Mouse (Mus musculus): Measurements from ENCODE around the gene Mapre3. TPM values are rescaled to one million over a fixed set of nuclear protein-coding genes. Genes with fewer than 3 reads are reported as not detected.
A peak's percentile ranks its signal among the peaks of the same experiment; 100 is the strongest.
"Not testable (repeated sequence)": the region's sequence is repeated elsewhere in the genome, so short reads cannot be mapped to it uniquely, and the experiment has no call there.

Mapre3 gene
- polyA plus RNA-seq, 1 experiment from 2014 or later: 20.0 TPM

GRCm38 (mm10) chr5:30867712-30868111 is 53.3 kb downstream of the Mapre3 start, which contains the start of gene Tmem214:
TSS of gene Tmem214 (plus strand) at chr5:30868012.
- H3K9ac ChIP-seq (ENCODE audit: low read length): peak within 1 kb of the TSS; percentile 96; the same call in 1 of the 2 replicates
- no peaks in the 10 kb centered on the region for H3K9me3 ChIP-seq (replicated peaks; ENCODE audit: control insufficient read depth, low read length)

DNA sequence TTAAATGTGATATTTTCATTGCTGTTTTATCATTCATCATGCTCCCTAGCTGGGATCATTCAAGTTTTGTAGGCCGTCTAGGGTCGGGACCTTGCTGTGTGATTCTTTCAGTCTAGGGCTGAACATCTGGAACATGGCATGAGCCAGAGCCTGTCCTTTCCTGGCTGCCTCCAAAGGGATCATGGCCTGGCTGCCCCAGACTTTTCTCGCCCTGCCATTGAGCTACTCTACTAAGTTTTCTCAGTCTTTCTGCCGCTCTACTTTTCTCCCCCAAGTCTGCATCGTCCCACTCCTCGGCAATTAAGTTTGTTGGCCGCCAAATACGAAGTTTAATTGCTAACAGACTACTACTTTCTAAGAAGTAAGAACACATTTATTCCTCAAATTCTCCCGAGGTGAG is 54.5 kb downstream of the Mapre3 start:
- 15% methylated on average over 9 of the region's 9 CpGs for WGBS
- Histone ChIP-seq H3K9ac (ENCODE audit: low read length) (peak overlapping the region; percentile 96), H3K36me3 (ENCODE audit: control insufficient read depth, insufficient read depth, low read length) (peaks cover 6% of the 10 kb centered on the region; the same call in 1 of the 2 replicates), H3K4me3 (replicated peaks; ENCODE audit: low read length) (peak overlapping the region; percentile 97), H3K9me3 (replicated peaks; ENCODE audit: control insufficient read depth, low read length) (no peaks in the 10 kb centered on the region), H3K4me2 (ENCODE audit: low read depth, low read length) (peak overlapping the region; percentile 54), H3K27ac (ENCODE audit: low read length) (peak overlapping the region; percentile 25; the same call in 1 of the 2 replicates), H3K4me1 (ENCODE audit: control insufficient read depth, insufficient read depth, low read length) (peaks cover 10% of the 10 kb centered on the region), H3K27me3 (ENCODE audit: control insufficient read depth, insufficient read depth, low read length) (no peaks in the 10 kb centered on the region)
- ATAC-seq (ENCODE audit: insufficient read depth, low FRiP score): no peak

More at GRCm38 (mm10) chr5:30867712-30868111, 53.3 kb downstream of the Mapre3 start, which contains the start of gene Tmem214:
- H3K27me3 ChIP-seq (ENCODE audit: control insufficient read depth, insufficient read depth, low read length): no peaks in the 10 kb centered on the region
- H3K27ac ChIP-seq (ENCODE audit: low read length): no peak within 1 kb of the TSS
- H3K36me3 ChIP-seq (ENCODE audit: control insufficient read depth, insufficient read depth, low read length): peaks cover under 1% of the 10 kb centered on the region; the same call in 1 of the 2 replicates
- H3K4me2 ChIP-seq (ENCODE audit: low read depth, low read length): 0 out of 2 replicates have a peak within 1 kb of the TSS, but pooled peaks have one; percentile 54
- ATAC-seq (ENCODE audit: insufficient read depth, low FRiP score): no peak
- H3K4me3 ChIP-seq (replicated peaks; ENCODE audit: low read length): no peak within 1 kb of the TSS
- 95% methylated on average over 3 of the region's 3 CpGs for WGBS
- H3K4me1 ChIP-seq (ENCODE audit: control insufficient read depth, insufficient read depth, low read length): peaks cover 10% of the 10 kb centered on the region

DNA sequence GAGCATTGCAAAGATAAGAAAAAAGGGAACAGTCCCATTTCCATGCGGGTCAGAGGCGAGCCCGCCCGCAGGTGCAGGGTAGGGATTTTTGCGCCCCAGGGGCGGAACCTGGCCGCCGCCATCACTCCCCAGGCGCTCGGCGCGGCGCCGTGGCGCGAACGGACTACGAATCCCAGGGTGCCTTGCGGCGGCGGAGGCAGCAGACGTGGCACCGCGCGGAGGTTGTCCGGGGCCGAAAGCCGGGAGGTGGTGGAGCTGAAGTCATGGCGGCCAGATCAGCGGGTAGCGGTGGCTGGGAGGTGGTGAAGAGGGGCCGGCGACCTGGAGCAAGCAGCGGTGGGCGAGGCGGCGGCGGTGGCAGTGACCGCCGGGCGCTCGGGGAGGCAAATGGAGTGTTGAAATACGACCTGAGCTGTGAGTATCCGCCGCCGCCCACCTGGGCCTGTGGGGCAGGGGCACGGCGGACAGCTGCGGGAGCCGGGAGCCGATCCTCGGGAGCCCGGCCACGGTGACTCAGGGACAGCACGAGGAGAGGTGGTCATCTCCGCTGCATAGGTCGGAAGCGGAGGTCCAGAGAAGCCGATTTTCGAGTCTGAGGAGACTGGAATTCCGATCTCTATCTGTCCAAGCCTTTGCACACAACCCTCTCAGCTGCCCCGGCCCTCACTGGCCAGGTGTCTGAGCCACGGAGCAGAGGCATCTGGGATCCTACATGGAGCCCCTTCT is 55.1 kb downstream of the Mapre3 start:
- peak; percentile 94 for ATAC-seq (ENCODE audit: insufficient read depth, low FRiP score)
- H3K27me3 ChIP-seq (ENCODE audit: control insufficient read depth, insufficient read depth, low read length): no peaks in the 10 kb centered on the region
- H3K4me1 ChIP-seq (ENCODE audit: control insufficient read depth, insufficient read depth, low read length): peaks cover 6% of the 10 kb centered on the region
- H3K36me3 ChIP-seq (ENCODE audit: control insufficient read depth, insufficient read depth, low read length): peaks cover 12% of the 10 kb centered on the region
- H3K27ac ChIP-seq (ENCODE audit: low read length): peak overlapping the region; percentile 71
- peak overlapping the region; percentile 97 for H3K4me3 ChIP-seq (replicated peaks; ENCODE audit: low read length)
- peak overlapping the region; percentile 96 for H3K9ac ChIP-seq (ENCODE audit: low read length)
- no peaks in the 10 kb centered on the region for H3K9me3 ChIP-seq (replicated peaks; ENCODE audit: control insufficient read depth, low read length)
- under 1% methylated on average over 63 of the region's 63 CpGs for WGBS
- peak overlapping the region; percentile 86 for H3K4me2 ChIP-seq (ENCODE audit: low read depth, low read length)

GRCm38 (mm10) chr5:30870131-30870406 is 55.6 kb downstream of the Mapre3 start:
- Histone ChIP-seq H3K9ac (ENCODE audit: low read length) (peak overlapping the region; percentile 96), H3K9me3 (replicated peaks; ENCODE audit: control insufficient read depth, low read length) (no peaks in the 10 kb centered on the region), H3K4me3 (replicated peaks; ENCODE audit: low read length) (peak overlapping the region; percentile 97), H3K27me3 (ENCODE audit: control insufficient read depth, insufficient read depth, low read length) (no peaks in the 10 kb centered on the region), H3K27ac (ENCODE audit: low read length) (peak overlapping the region; percentile 71), H3K4me1 (ENCODE audit: control insufficient read depth, insufficient read depth, low read length) (peaks cover 6% of the 10 kb centered on the region), H3K4me2 (ENCODE audit: low read depth, low read length) (peak overlapping the region; percentile 86), H3K36me3 (ENCODE audit: control insufficient read depth, insufficient read depth, low read length) (peaks cover 16% of the 10 kb centered on the region)
- no peak for ATAC-seq (ENCODE audit: insufficient read depth, low FRiP score)
- 14% methylated on average over 2 of the region's 2 CpGs for WGBS

GRCm38 (mm10) chr5:30872574-30872973 is 58.1 kb downstream of the Mapre3 start:
- H3K27ac ChIP-seq (ENCODE audit: low read length): no peak overlapping the region
- H3K4me2 ChIP-seq (ENCODE audit: low read depth, low read length): no peak overlapping the region
- H3K27me3 ChIP-seq (ENCODE audit: control insufficient read depth, insufficient read depth, low read length): no peaks in the 10 kb centered on the region
- peaks cover 23% of the 10 kb centered on the region for H3K36me3 ChIP-seq (ENCODE audit: control insufficient read depth, insufficient read depth, low read length)
- no peak for ATAC-seq (ENCODE audit: insufficient read depth, low FRiP score)
- WGBS: 92% methylated on average over 9 of the region's 9 CpGs
- peaks cover 6% of the 10 kb centered on the region for H3K4me1 ChIP-seq (ENCODE audit: control insufficient read depth, insufficient read depth, low read length)
- H3K9me3 ChIP-seq (replicated peaks; ENCODE audit: control insufficient read depth, low read length): no peaks in the 10 kb centered on the region
- no peak overlapping the region for H3K9ac ChIP-seq (ENCODE audit: low read length)
- no peak overlapping the region for H3K4me3 ChIP-seq (replicated peaks; ENCODE audit: low read length)

- no peak overlapping the region for H3K27ac ChIP-seq (ENCODE audit: low read length)
- 88% methylated on average over 7 of the region's 7 CpGs for whole genome bisulfite sequencing
- H3K27me3 ChIP-seq (ENCODE audit: control insufficient read depth, insufficient read depth, low read length): no peaks in the 10 kb centered on the region
- no peak overlapping the region for H3K4me2 ChIP-seq (ENCODE audit: low read depth, low read length)
- H3K4me1 ChIP-seq (ENCODE audit: control insufficient read depth, insufficient read depth, low read length): peaks cover 6% of the 10 kb centered on the region
- no peak overlapping the region for H3K9ac ChIP-seq (ENCODE audit: low read length)
- H3K9me3 ChIP-seq (replicated peaks; ENCODE audit: control insufficient read depth, low read length): no peaks in the 10 kb centered on the region
- H3K4me3 ChIP-seq (replicated peaks; ENCODE audit: low read length): no peak overlapping the region
- peaks cover 23% of the 10 kb centered on the region for H3K36me3 ChIP-seq (ENCODE audit: control insufficient read depth, insufficient read depth, low read length)
- ATAC-seq (ENCODE audit: insufficient read depth, low FRiP score): no peak
These were observed 59.9 kb downstream of the Mapre3 start for GRCm38 (mm10) chr5:30874365-30874764.

DNA sequence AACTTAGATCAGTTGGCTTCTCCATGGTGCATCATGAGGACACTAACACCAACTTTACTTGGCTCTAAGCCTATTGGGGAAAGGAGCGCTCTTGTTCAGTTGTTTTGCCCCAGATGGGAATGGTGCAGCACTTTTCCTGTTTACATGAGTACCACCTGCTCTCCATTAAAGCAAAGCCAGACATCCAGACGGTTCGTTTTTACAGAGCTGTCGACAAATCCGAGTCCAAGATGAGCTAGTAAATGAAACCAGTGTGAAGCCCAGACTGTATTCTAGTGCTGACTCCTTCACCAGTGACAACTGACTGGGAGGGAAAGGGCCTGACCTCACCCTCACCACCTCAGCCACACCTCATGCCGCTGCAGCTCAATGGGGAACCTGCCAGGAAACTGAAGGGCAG is 64.2 kb downstream of the Mapre3 start:
- Histone ChIP-seq H3K36me3 (ENCODE audit: control insufficient read depth, insufficient read depth, low read length) (peaks cover 20% of the 10 kb centered on the region), H3K27me3 (ENCODE audit: control insufficient read depth, insufficient read depth, low read length) (no peaks in the 10 kb centered on the region), H3K9ac (ENCODE audit: low read length) (no peak overlapping the region), H3K27ac (ENCODE audit: low read length) (0 out of 2 replicates have a peak overlapping the region, but pooled peaks have one; percentile 19), H3K4me2 (ENCODE audit: low read depth, low read length) (no peak overlapping the region), H3K4me3 (replicated peaks; ENCODE audit: low read length) (no peak overlapping the region), H3K9me3 (replicated peaks; ENCODE audit: control insufficient read depth, low read length) (no peaks in the 10 kb centered on the region), H3K4me1 (ENCODE audit: control insufficient read depth, insufficient read depth, low read length) (no peaks in the 10 kb centered on the region)
- ATAC-seq (ENCODE audit: insufficient read depth, low FRiP score): no peak; the same call in 1 of the 2 replicates
- 35% methylated on average over 6 of the region's 6 CpGs for WGBS

DNA sequence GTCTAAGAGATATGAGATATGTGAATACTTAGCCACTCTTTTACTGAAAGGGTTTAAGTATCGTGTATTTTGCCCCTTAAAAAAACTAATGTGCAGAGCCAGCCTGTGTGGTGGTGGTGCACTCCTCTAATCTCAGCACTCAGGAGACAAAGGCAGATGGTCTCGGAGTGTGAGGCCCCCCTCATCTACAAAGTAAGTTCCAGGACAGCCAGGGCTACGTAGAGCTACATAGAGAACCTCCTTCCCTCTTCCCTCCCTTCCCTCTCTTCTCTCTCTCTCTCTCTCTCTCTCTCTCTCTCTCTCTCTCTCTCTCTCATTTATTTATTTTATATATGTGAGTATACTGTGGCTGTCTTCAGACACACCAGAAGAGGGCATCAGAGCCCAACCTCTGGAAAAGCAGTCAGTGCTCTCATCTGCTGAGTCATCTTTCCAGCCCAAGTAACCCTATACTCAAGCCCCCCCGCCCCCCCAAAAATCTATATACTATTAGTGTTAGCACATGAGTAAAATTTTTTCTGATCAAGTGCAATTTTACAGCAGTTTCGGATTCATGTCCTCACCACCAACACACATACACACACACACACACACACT is 65.0 kb downstream of the Mapre3 start:
- H3K4me2 ChIP-seq (ENCODE audit: low read depth, low read length): no peak overlapping the region
- H3K4me3 ChIP-seq (replicated peaks; ENCODE audit: low read length): no peak overlapping the region
- H3K36me3 ChIP-seq (ENCODE audit: control insufficient read depth, insufficient read depth, low read length): peaks cover 12% of the 10 kb centered on the region
- ATAC-seq (ENCODE audit: insufficient read depth, low FRiP score): peak; percentile 33; the same call in 1 of the 2 replicates
- H3K27ac ChIP-seq (ENCODE audit: low read length): no peak overlapping the region
- H3K27me3 ChIP-seq (ENCODE audit: control insufficient read depth, insufficient read depth, low read length): no peaks in the 10 kb centered on the region
- no peak overlapping the region for H3K9ac ChIP-seq (ENCODE audit: low read length)
- H3K9me3 ChIP-seq (replicated peaks; ENCODE audit: control insufficient read depth, low read length): no peaks in the 10 kb centered on the region
- H3K4me1 ChIP-seq (ENCODE audit: control insufficient read depth, insufficient read depth, low read length): no peaks in the 10 kb centered on the region
- WGBS: 65% methylated on average over 5 of the region's 5 CpGs

GRCm38 (mm10) chr5:30881839-30882238 is 67.4 kb downstream of the Mapre3 start:
- WGBS: 84% methylated on average over 4 of the region's 4 CpGs
- H3K9ac ChIP-seq (ENCODE audit: low read length); ATAC-seq (ENCODE audit: insufficient read depth, low FRiP score); H3K9me3 ChIP-seq (replicated peaks; ENCODE audit: control insufficient read depth, low read length); H3K36me3 ChIP-seq (ENCODE audit: control insufficient read depth, insufficient read depth, low read length); H3K4me3 ChIP-seq (replicated peaks; ENCODE audit: low read length); H3K4me2 ChIP-seq (ENCODE audit: low read depth, low read length); H3K4me1 ChIP-seq (ENCODE audit: control insufficient read depth, insufficient read depth, low read length); H3K27ac ChIP-seq (ENCODE audit: low read length); H3K27me3 ChIP-seq (ENCODE audit: control insufficient read depth, insufficient read depth, low read length): not testable (repeated sequence)
